Mouse (Mus musculus) cortical plate, adult 2 months (tissue): ENCODE data around the gene Naaladl2.
"Not testable (repeated sequence)": the region's sequence is repeated elsewhere in the genome, so short reads cannot be mapped to it uniquely, and the experiment has no call there.

Experiments
- CTCF ChIP-seq: fragments of 200-500 bp; IDR thresholded peaks from 2 replicates; pipeline ENCODE4 v1.5.1; 2011; ENCODE audit warnings: mild to moderate bottlenecking, control low read depth, low read length; ENCODE audit not compliant: insufficient read depth; ENCODE audit errors: extremely low read depth
- POLR2A ChIP-seq: fragments of 200-500 bp; IDR thresholded peaks from 2 replicates; pipeline ENCODE4 v1.6.1; 2011; ENCODE audit warnings: mild to moderate bottlenecking, low read length, control low read depth; ENCODE audit not compliant: insufficient read depth; ENCODE audit errors: extremely low read depth

GRCm38 (mm10) chr3:24151086-24151815, 992.8 kb downstream of the Naaladl2 start:
- TF ChIP-seq CTCF, POLR2A: not testable (repeated sequence)
